Mouse (Mus musculus) thymus, adult 18-20 months (tissue): Measurements from ENCODE around the gene Csad.
A peak's percentile ranks its signal among the peaks of the same experiment; 100 is the strongest.

Experiments used
- DNase-seq, 2 experiments: peaks; one replicate each; pipeline ENCODE4 v3.0.0; 2022; ENCODE audit warnings: mixed read lengths in 2 of 2

Csad gene

GRCm38 (mm10) chr15:102204674-102205505 lies at the start of gene Csad:
Csad (minus strand) TSS chr15:102204724.
- no peak for DNase-seq

GRCm38 (mm10) chr15:102250521-102250920 lies 46.0 kb upstream of the Csad start:
- DNase-seq = no peak

GRCm38 (mm10) chr15:102249967-102250366 lies 45.4 kb upstream of the Csad start:
- no peak for DNase-seq

DNA sequence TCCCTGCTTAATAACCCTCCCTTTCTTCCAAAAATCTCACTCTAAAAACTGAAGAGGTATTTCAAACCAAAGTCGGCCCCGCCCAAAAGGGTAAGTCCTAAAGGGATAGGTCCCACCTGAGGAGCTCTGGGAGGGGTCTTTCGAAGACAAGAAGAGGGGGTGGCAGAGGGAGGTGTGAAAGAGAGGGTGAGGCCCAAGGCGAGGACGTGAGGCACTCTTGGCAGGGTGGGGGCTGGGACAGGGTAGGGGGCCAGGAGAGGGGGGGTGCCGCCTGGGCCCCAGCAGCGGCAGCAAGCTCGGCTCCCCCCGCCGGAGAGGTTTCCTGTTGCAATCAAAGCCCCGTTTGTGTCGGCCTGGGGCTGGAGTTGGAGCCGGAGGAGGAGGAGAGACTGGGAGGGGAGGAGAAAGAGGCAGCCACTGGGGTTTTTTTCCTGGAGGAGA lies 44.7 kb upstream of the Csad start:
- DNase-seq = no peak

- no peak for DNase-seq
Observed at GRCm38 (mm10) chr15:102248812-102249191, 44.3 kb upstream of the Csad start.

DNA sequence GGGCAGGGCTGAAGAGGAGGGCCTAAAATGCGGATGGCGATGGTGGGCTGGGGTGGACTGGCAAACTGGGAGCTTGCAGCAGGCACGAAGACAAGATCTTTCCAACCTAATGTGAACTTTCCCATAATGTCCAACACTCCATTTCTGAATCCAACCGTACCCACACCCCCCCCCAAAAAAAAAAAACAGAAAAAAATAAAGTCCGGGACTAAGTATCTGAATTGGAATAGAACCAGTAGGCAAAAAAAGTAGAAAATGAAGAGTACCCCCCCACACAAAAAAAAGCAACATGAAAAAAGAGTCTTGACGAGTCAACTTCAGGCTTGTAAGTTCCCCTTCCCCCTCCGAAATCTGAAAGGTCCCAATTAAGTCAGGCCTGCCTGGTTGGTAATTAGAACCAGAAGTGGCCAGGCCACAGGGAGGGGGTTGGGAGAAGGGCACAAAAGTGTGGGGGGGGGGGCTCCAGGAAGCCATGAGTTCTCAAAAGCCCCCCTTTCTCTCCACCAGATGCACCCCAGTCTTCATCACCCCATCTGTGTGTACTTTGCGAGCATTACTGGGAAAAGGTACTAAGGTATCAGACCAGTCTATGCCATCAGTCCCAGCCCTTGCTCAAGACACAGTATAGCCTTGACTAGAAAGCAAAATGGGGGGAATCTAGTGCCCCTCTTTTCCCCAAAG lies 43.7 kb upstream of the Csad start:
- DNase-seq = no peak

GRCm38 (mm10) chr15:102247252-102248130 lies 43.0 kb upstream of the Csad start:
- no peak for DNase-seq

GRCm38 (mm10) chr15:102246866-102247251 lies 42.3 kb upstream of the Csad start:
- peak; percentile 64 to 69 for DNase-seq

GRCm38 (mm10) chr15:102245891-102246741 lies 41.6 kb upstream of the Csad start:
- peak in 1 of 2 experiments; percentile 65 for DNase-seq

GRCm38 (mm10) chr15:102245461-102245881 lies 40.9 kb upstream of the Csad start:
- no peak for DNase-seq

DNA sequence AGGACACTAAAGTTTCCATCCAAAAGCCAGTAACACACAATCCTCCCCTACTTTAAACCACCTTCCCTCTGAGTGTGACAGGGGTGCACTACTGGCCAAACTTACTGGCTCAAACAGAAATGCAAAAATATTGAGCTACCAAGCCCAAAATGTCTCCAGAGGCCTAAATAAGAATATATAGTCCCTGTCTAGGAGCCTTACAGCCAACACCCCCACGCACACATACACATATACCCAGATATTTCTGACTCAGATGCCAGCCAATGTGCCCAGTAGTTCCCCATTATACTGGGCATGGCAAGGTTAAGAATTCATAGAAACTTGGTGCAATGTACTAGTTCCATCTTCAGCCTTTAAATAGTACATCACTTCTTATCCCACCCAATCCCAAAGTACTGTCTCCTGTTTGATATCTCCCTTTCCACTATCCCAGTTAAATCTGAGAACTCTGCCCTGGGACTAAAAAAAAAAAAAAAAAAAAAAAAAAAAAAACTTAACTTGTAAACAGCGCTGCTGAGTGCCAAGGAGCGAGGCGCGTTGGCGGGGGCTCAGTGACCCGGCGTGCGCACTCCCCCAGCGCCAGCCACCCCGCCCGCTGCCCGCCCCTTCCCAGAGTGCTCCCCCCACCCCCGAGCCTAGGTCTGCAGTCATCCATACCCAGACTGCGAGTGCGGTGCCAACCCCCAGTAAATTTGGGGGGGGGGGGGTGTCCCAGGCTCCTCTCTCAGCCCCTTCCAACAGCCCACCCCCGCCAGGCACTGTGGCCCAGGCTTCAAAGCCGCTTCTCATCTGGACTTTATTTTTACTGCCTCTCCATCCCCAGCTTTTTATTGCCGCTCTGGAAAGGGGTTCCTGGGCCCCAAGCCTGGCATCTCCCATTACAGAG lies 40.0 kb upstream of the Csad start:
- DNase-seq = no peak

- no peak for DNase-seq
Observed at GRCm38 (mm10) chr15:102243229-102244190, 39.0 kb upstream of the Csad start.

GRCm38 (mm10) chr15:102242404-102243228 lies 38.1 kb upstream of the Csad start:
- no peak for DNase-seq

DNA sequence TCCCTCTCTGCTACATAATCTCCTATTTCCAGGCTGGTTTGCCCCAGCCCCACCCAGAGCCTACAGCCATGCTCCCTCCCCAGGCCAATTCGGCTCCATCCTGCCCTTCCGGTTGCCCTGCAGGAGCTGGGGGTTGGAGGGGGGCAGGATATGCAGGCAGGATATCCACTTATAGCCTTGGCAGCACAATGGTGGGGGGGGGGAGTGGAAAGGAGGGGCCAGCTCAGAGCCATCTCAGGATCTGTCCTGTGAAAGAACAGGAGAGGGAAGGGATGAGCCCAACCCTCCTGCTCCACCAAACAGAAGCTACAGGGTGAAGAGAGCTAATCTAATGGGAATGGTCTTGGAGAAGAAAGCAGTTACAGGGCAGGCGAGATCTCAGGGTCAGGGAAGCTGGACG lies 36.1 kb upstream of the Csad start:
- DNase-seq = no peak

DNA sequence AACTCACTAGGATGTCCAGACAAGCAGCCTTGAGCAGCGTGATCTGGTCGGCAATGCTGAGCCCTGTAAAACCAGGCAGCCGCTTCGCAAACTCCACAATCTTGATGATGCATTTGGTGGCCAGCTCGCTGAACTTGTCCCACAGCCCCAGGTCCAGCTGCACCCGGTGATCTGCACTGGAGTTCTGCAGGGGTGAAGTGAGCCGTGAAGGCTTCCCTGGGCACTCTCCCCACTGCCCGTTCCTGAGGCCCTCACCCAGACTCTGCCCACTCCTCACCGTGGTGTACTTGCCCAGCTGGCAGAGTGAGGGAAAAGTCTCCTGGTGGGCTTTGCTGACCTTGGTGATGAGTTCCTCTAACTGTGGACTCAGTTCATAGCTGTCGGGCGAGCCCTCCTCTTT lies 35.3 kb upstream of the Csad start:
- no peak for DNase-seq

GRCm38 (mm10) chr15:102239260-102239590 lies 34.7 kb upstream of the Csad start:
- DNase-seq = peak in 1 of 2 experiments; percentile 49

DNA sequence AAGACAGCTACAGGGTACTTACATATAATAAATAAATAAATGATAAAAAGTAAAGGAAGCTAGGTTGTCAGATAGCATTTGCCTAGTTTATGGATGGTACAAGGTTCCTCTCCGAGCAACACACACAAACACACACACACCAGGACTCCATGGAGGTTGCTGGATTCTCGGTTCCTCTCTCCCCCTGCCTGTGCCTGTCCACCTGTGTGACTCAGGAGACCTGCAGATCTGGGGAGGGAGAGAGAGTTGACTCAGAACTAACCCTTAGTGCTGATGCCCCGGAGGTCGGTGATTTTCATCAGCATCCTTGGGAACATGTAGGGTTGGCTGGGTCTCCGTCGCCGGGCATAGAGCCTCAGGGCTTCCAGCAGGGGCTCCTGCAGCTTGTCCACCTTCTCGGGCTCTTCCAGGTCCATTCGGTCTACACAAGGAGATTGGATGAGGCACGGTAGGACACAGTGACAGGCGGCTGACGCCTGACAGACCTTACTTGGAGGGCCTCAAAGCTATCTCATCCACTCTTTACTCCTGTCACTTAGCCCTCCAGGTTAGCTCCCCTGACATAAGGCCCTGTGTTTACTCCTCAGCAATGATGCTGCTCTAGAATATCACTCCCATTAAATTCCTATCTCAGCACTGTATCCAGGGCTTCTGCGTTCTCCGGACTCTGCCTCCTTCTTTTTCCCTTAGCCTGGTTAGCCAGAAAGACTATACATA lies 34.2 kb upstream of the Csad start:
- DNase-seq = no peak

GRCm38 (mm10) chr15:102235371-102236027 lies 31.0 kb upstream of the Csad start:
- no peak for DNase-seq
